Mouse (Mus musculus): ENCODE results near the gene Slc35d3. TPM values are rescaled to one million over a fixed set of nuclear protein-coding genes. Genes with fewer than 3 reads are reported as not detected.

The Slc35d3 gene
- total RNA-seq, 1 experiment from 2014 or later, result 10.1 TPM

GRCm38 (mm10) chr10:19849771-19850365 is 1.4 kb downstream of the Slc35d3 start:
- peak; percentile 1 to 13; a peak in 1 of 4 replicates for ATAC-seq (replicated peaks in 1 of 2; ENCODE audit: insufficient read depth in 1 of 2, low FRiP score in 2 of 2, low TSS enrichment in 1 of 2, low read depth in 1 of 2, poor library complexity in 2 of 2, severe bottlenecking in 2 of 2)

- ATAC-seq (replicated peaks in 1 of 2; ENCODE audit: insufficient read depth in 1 of 2, low FRiP score in 2 of 2, low TSS enrichment in 1 of 2, low read depth in 1 of 2, poor library complexity in 2 of 2, severe bottlenecking in 2 of 2), result 0 out of 4 replicates have a peak, but pooled peaks of 1 of the 2 experiments have one; percentile 22
These were observed 2.1 kb downstream of the Slc35d3 start for GRCm38 (mm10) chr10:19848928-19849770.

DNA sequence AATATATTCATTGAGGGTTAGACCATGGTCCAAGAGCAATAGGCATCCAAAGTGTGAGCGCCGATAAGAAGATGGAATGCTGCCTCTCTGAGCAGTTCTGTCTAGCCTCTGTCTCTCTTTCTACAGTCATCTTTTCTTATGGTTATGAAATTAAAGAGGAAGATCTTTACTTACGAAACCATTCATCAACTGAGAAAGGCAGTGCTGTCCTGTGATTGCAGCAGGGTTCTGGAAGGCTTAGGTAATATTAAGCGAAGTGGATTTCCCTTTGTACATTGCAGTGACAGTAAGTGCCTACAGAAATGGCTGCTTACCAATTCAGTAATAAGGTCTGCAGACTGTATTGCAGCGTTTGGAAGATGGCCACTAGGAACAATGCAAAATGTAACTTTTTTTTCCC is 11.4 kb downstream of the Slc35d3 start:
- no peak for ATAC-seq (replicated peaks in 1 of 2; ENCODE audit: insufficient read depth in 1 of 2, low FRiP score in 2 of 2, low TSS enrichment in 1 of 2, low read depth in 1 of 2, poor library complexity in 2 of 2, severe bottlenecking in 2 of 2)

DNA sequence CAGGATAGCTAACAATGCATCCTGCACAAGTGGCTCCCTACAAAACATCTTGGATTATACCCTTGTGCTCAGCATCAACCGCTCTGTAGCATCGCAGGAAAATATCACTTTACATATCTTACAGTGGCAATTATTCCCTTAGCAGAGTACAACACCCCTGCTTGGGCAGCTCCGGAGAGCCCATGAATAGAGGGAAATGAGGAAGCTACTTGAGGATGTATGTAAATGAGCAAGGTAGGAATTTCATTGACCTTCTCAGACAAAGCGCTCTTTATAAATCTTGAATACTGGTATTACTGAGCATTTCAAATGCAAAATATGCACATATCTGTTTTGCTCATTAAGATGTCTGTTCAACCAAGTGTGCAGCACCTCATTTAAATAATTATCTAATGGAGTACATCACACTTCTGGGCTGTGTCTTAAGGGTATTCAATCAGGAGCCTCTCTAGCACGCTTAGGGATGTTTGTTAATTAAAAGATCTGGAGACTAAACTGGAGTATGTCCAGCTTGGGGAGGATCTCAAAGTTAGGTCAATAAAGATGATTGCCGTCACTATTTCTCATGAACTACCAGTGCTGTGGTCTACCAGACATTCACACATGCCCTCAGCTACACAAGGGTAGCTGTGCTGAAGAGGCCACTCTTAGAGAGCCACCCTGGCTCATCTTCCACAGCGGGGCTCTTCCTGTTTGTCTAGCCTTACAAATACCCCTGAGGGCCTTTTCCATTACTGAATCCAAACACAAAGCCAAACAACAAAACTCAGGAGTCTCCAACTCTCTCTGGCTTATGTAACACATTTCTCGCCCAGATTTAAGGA is 15.2 kb downstream of the Slc35d3 start:
- no peak for ATAC-seq (replicated peaks in 1 of 2; ENCODE audit: insufficient read depth in 1 of 2, low FRiP score in 2 of 2, low TSS enrichment in 1 of 2, low read depth in 1 of 2, poor library complexity in 2 of 2, severe bottlenecking in 2 of 2)

DNA sequence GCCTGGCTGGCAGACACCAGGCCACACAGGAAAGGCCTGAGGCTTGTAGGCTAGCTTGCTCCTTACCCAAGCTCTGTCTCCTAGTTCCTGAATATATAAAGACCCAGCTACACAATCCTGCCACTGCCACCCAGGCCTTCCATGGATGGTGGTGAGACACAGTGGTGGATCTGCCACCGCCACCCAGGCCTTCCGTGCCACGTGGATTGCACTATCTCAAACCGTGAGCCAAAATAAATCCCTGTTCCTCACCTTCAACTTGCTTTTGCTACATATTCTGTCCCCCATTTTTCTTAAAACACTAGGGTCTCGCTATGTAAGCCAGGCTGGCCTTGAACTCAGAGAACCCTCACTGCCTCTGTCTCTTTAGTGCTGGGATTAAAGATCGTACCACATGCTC is 17.0 kb downstream of the Slc35d3 start:
- no peak for ATAC-seq (replicated peaks in 1 of 2; ENCODE audit: insufficient read depth in 1 of 2, low FRiP score in 2 of 2, low TSS enrichment in 1 of 2, low read depth in 1 of 2, poor library complexity in 2 of 2, severe bottlenecking in 2 of 2)

DNA sequence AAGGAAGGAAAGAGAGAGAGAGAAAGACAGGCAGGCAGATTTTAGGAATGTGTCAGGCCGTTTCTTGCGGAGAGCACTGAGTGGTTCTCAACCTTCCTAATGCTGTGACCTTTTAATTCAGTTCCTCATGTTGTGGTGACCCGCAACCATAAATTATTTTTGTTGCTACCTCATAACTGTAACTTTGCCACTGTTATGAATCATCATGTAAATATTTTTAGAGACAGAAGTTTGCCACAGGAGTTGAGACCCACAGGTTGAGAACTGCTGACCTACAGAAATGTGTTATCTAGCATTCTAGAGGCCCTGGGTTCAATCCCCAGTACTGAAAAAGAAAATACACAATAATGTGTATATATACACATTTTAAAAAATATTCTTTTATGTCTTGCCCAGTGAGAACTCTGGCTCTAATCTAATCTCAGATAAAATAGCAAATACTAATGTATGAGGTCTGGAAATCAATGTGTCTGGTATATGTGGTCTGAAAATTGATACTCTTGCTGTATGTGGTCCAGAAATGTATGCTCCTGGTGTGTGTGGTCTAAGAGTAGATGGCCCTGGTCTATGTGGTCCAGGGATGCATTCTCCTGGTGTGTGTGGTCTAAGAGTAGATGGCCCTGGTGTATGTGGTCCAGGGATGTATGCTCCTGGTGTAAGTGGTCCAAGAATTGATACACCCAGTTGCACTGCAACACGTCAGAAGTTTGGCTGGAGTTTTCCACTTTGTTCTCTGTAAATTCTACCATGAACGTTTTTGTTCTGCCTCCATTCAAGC is 20.0 kb downstream of the Slc35d3 start:
- ATAC-seq (replicated peaks in 1 of 2; ENCODE audit: insufficient read depth in 1 of 2, low FRiP score in 2 of 2, low TSS enrichment in 1 of 2, low read depth in 1 of 2, poor library complexity in 2 of 2, severe bottlenecking in 2 of 2), result peak in 1 of 2 experiments; percentile 64; a peak in 2 of 4 replicates

DNA sequence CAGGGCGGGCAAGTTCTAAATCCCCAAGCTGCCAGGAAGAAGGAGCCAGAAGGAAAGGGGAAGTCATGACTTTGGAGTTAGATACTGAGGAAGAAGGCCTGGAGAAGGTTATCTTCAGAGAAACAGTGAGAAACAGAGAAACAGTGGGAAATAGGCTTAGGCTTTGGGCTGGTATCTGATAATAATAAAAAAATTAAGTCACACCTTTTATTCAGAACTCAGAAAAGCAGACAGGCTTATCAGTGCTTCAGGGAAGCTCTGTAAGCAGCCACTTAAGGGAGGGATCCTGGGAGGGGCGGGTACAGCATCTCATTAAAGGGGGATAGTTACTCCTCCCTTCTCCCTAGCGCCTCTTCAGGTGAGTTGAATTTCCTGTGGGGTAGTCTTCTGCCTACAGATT is 30.3 kb downstream of the Slc35d3 start:
- no peak for ATAC-seq (replicated peaks in 1 of 2; ENCODE audit: insufficient read depth in 1 of 2, low FRiP score in 2 of 2, low TSS enrichment in 1 of 2, low read depth in 1 of 2, poor library complexity in 2 of 2, severe bottlenecking in 2 of 2)

- ATAC-seq (replicated peaks in 1 of 2; ENCODE audit: insufficient read depth in 1 of 2, low FRiP score in 2 of 2, low TSS enrichment in 1 of 2, low read depth in 1 of 2, poor library complexity in 2 of 2, severe bottlenecking in 2 of 2), result no peak
These were observed 32.4 kb downstream of the Slc35d3 start for GRCm38 (mm10) chr10:19818723-19819355.

- ATAC-seq (replicated peaks in 1 of 2; ENCODE audit: insufficient read depth in 1 of 2, low FRiP score in 2 of 2, low TSS enrichment in 1 of 2, low read depth in 1 of 2, poor library complexity in 2 of 2, severe bottlenecking in 2 of 2), result peak; percentile 72 to 77
These were observed 35.9 kb downstream of the Slc35d3 start for GRCm38 (mm10) chr10:19815371-19815770.

DNA sequence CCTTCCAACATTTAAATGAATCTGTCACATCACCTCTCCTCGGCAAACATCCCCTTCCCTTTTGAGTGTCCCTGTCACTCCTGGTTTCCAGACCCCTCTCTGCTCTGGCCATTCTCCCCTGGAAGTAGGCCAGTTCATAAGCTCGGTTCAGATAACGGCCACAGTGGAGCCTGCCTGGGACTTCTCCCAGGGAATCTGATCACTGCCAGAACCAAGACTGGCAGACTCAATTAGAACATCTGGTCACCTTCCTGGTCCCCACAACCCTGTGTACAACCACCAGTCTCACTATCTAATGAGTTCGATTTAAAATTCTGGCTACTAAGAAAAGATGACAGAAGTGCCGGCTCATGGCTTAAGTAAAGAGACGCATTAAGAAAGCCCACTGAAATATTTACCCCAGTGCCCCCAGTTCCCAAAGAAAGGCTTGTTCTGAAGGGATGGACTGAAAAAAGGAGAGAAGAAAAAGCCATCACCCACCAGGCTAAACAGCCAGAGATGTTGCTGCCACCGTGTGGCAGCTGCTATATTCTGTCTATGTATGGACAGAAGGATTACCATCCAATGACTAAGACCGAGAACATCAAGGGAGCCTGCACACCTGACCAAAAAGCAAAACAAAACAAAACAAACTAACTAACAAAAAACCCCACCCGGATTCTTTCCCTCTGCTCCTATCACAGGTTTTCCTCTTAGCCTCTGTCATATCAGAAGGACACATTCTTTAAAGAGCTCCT is 39.7 kb downstream of the Slc35d3 start:
- 0 out of 4 replicates have a peak, but pooled peaks of 1 of the 2 experiments have one; percentile 47 for ATAC-seq (replicated peaks in 1 of 2; ENCODE audit: insufficient read depth in 1 of 2, low FRiP score in 2 of 2, low TSS enrichment in 1 of 2, low read depth in 1 of 2, poor library complexity in 2 of 2, severe bottlenecking in 2 of 2)

GRCm38 (mm10) chr10:19804763-19805162 is 46.5 kb downstream of the Slc35d3 start:
- ATAC-seq (replicated peaks in 1 of 2; ENCODE audit: insufficient read depth in 1 of 2, low FRiP score in 2 of 2, low TSS enrichment in 1 of 2, low read depth in 1 of 2, poor library complexity in 2 of 2, severe bottlenecking in 2 of 2), result peak in 1 of 2 experiments; percentile 53; a peak in 1 of 4 replicates

DNA sequence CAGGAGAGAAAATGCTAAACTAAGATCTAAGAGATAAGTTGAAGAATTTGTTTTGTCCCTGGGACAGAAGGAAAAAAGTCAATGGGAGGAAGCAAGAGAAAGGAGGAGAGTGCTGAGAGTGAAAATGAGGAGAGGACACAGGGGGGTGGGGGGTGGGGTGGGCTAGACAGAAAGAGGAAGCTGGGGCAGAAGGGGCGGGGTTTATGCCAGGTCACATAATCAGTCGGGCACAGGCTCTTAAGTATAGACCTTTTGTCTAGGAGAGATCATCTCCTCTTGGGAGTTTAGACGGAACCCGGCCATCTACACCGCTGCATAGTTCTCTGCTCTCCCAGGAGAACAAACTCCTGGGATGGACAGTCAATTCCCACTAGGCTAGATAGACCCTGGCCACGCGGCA is 48.3 kb downstream of the Slc35d3 start:
- no peak for ATAC-seq (replicated peaks in 1 of 2; ENCODE audit: insufficient read depth in 1 of 2, low FRiP score in 2 of 2, low TSS enrichment in 1 of 2, low read depth in 1 of 2, poor library complexity in 2 of 2, severe bottlenecking in 2 of 2)

Other genes starting within 250 kb of the Slc35d3 start
- 0.25 and 3.0 TPM in 2 replicates for gene Il22ra2, start 229.5 kb downstream of the Slc35d3 start, total RNA-seq (2017)
- gene Il20ra, start 138.9 kb downstream of the Slc35d3 start, total RNA-seq (2017), result 1.6 and 2.0 TPM in 2 replicates
- gene Pex7, start 56.2 kb upstream of the Slc35d3 start, total RNA-seq (2017), result 50.3 and 52.9 TPM in 2 replicates
- gene Map3k5, start 83.0 kb upstream of the Slc35d3 start, total RNA-seq (2017), result 22.7 and 29.0 TPM in 2 replicates